Mouse (Mus musculus) naive thymus-derived CD4-positive, alpha-beta T cell, adult 5 months (primary cell): ENCODE data around the gene Lce1a1. TPM values are rescaled to one million over a fixed set of nuclear protein-coding genes. Genes with fewer than 3 reads are reported as not detected.

ENCODE experiments used
- polyA plus RNA-seq: library from polyadenylated mRNA; unstranded; fragments of 100-300 nt; shearing (Covaris generic); gene quantifications from one replicate; pipeline ENCODE4 v1.2.1, GENCODE M21; 2017

Gene Lce1a1
- polyA plus RNA-seq = not detected

GRCm38 (mm10) chr3:92648207-92648606 is at the start of gene Lce1a1:
TSS of gene Lce1a1 (minus strand) at chr3:92648307.

GRCm38 (mm10) chr3:92687110-92687509 is 39.0 kb upstream of the Lce1a1 start, which contains the start of gene Lce1d:
TSS of gene Lce1d (minus strand) at chr3:92687210.

GRCm38 (mm10) chr3:92678947-92679346 is 30.8 kb upstream of the Lce1a1 start, which contains the start of gene Lce1c:
TSS of gene Lce1c (plus strand) at chr3:92679247.

GRCm38 (mm10) chr3:92670215-92670614 is 22.1 kb upstream of the Lce1a1 start, which contains the start of gene Lce1a2:
TSS of gene Lce1a2 (minus strand) at chr3:92670315.

GRCm38 (mm10) chr3:92656826-92657225 is 8.7 kb upstream of the Lce1a1 start, which contains the start of gene Lce1b:
TSS of gene Lce1b (minus strand) at chr3:92656926.

GRCm38 (mm10) chr3:92621560-92621959 is 26.5 kb downstream of the Lce1a1 start, which contains the start of gene Lce6a:
TSS of gene Lce6a (minus strand) at chr3:92621660.

GRCm38 (mm10) chr3:92607392-92607791 is 40.7 kb downstream of the Lce1a1 start, which contains the start of gene 2210017I01Rik:
TSS of gene 2210017I01Rik (minus strand) at chr3:92607492.

Other genes starting within 250 kb of the Lce1a1 start
- not detected for gene Sprr2i, start 240.3 kb downstream of the Lce1a1 start, polyA plus RNA-seq
- not detected for gene Sprr2j-ps, start 230.2 kb downstream of the Lce1a1 start, polyA plus RNA-seq
- gene Gm9774, start 218.9 kb downstream of the Lce1a1 start, polyA plus RNA-seq = 14.5 TPM
- gene Sprr2k, start 215.7 kb downstream of the Lce1a1 start, polyA plus RNA-seq = not detected
- gene Sprr1b, start 209.5 kb downstream of the Lce1a1 start, polyA plus RNA-seq = not detected
- gene Sprr3, start 189.6 kb downstream of the Lce1a1 start, polyA plus RNA-seq = not detected
- not detected for gene Sprr1a, start 162.4 kb downstream of the Lce1a1 start, polyA plus RNA-seq
- not detected for gene Sprr4, start 147.8 kb downstream of the Lce1a1 start, polyA plus RNA-seq
- gene 2310046K23Rik, start 113.8 kb downstream of the Lce1a1 start, polyA plus RNA-seq = not detected
- gene Ivl, start 74.6 kb downstream of the Lce1a1 start, polyA plus RNA-seq = not detected
- not detected for gene Smcp, start 59.3 kb downstream of the Lce1a1 start, polyA plus RNA-seq
- not detected for gene 2210017I01Rik, start 40.8 kb downstream of the Lce1a1 start, polyA plus RNA-seq
- not detected for gene Lce6a, start 26.6 kb downstream of the Lce1a1 start, polyA plus RNA-seq
- gene Lce1b, start 8.6 kb upstream of the Lce1a1 start, polyA plus RNA-seq = not detected
- gene Lce1a2, start 22.0 kb upstream of the Lce1a1 start, polyA plus RNA-seq = not detected
- not detected for gene Lce1c, start 30.9 kb upstream of the Lce1a1 start, polyA plus RNA-seq
- gene Lce1d, start 38.9 kb upstream of the Lce1a1 start, polyA plus RNA-seq = not detected
- gene Lce1e, start 60.8 kb upstream of the Lce1a1 start, polyA plus RNA-seq = not detected
- not detected for gene Lce1f, start 72.0 kb upstream of the Lce1a1 start, polyA plus RNA-seq
- not detected for gene Gm38119, start 90.8 kb upstream of the Lce1a1 start, polyA plus RNA-seq
- not detected for gene Lce1g, start 104.0 kb upstream of the Lce1a1 start, polyA plus RNA-seq
- not detected for gene Lce1h, start 116.8 kb upstream of the Lce1a1 start, polyA plus RNA-seq
- gene Lce1i, start 130.6 kb upstream of the Lce1a1 start, polyA plus RNA-seq = not detected
- not detected for gene Lce1j, start 142.2 kb upstream of the Lce1a1 start, polyA plus RNA-seq
- not detected for gene Lce1k, start 159.6 kb upstream of the Lce1a1 start, polyA plus RNA-seq
- gene Kprp, start 178.9 kb upstream of the Lce1a1 start, polyA plus RNA-seq = not detected
- gene Lce1l, start 203.0 kb upstream of the Lce1a1 start, polyA plus RNA-seq = not detected
- gene 2310050C09Rik, start 221.9 kb upstream of the Lce1a1 start, polyA plus RNA-seq = not detected